ENCODE assay signal across 11 mouse cellular contexts in genomic region chr6:92405571-92405970, GRCm38 (mm10).
"Had no signal": no experiment of that assay in that cellular context is flagged by ENCODE, and none has a peak within 500 bp of the region (broad histone marks: within the 10 kb centered on the region; RNA-seq: fewer than 3 reads in every experiment).

No protein-coding gene starts in this region.

- H3K9me3 ChIP-seq: limb, embryonic 10.5 days; liver, embryonic 15.5 days; lung, embryonic 15.5 days; midbrain, embryonic 15.5 days; stomach, embryonic 15.5 days had no signal

- H3K27ac ChIP-seq: limb, embryonic 10.5 days; liver, embryonic 15.5 days; lung, embryonic 15.5 days; midbrain, embryonic 15.5 days; stomach, embryonic 15.5 days had no signal

- H3K36me3 ChIP-seq: liver, embryonic 15.5 days had no signal

- ATAC-seq: intestine, postnatal 0 days; midbrain, embryonic 15.5 days had no signal

- H3K4me3 ChIP-seq: limb, embryonic 10.5 days; liver, embryonic 15.5 days; lung, embryonic 15.5 days; midbrain, embryonic 15.5 days; stomach, embryonic 15.5 days had no signal

- H3K4me1 ChIP-seq: liver, embryonic 15.5 days; lung, embryonic 15.5 days; stomach, embryonic 15.5 days had no signal

- H3K9ac ChIP-seq: liver, embryonic 15.5 days; lung, embryonic 15.5 days; midbrain, embryonic 15.5 days; stomach, embryonic 15.5 days had no signal

- DNase-seq: kidney, adult 8-10 months; kidney, postnatal 25 days; right cerebral cortex, postnatal 14 days; thymus, postnatal 36 days had no signal

- H3K4me2 ChIP-seq: liver, embryonic 11.5 days; liver, embryonic 15.5 days; lung, embryonic 15.5 days; midbrain, embryonic 15.5 days; stomach, embryonic 15.5 days had no signal

- H3K27me3 ChIP-seq: liver, embryonic 15.5 days; lung, embryonic 15.5 days; midbrain, embryonic 15.5 days; stomach, embryonic 15.5 days had no signal
